Mouse (Mus musculus): ENCODE data around the gene Polr2b. TPM values are rescaled to one million over a fixed set of nuclear protein-coding genes. Genes with fewer than 3 reads are reported as not detected.

The Polr2b gene
- polyA plus RNA-seq, 1 experiment from 2014 or later = 86.8 TPM

DNA sequence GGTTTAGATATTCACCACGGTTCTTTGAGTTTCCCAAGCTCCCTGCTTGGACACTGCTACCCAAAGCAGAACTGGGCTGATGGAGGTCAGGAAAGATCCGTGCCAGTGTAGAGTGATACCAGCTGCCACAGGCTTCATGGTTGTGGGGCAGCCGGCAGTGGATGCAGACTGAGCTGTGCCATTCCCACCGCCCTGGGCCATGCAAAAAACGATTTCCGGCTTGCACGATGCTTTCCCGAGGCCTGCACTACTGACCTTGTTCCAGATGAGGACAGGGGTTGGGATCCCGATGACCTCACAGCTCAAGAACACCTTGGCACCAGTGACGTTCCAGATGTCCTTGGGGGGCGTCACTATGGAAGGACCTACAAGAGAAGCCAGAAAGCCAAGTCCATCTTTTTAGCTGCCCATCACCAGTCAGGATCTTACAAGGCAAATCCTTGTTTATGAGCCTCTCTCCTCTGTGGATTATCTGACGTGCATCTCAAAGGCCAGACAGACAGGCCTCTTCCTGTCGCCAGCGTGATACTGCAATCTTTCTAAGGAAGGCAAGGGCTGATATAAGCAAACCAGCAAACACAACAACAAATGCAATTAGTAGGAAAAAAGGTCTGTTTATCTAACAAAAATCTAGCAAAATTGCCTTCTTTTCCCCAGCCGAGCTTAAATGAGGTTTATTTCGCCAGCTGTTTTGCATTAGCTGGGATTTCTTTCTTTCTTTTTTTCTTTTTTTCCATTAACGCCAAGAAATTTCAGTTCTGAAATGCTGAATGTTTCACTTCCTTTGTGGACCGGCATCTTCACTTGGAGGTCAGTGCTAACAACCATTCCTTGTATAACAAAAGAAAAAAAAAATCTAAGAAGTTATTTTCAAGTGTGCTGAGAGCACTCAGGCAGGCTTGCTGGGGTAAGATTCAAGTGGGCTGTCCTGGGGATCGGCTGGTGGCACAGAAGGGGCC, 45.6 kb downstream of the Polr2b start:
- H3K9me3 ChIP-seq (replicated peaks; ENCODE audit: control insufficient read depth, low read length) = no peaks in the 10 kb centered on the region
- no peak overlapping the region for H3K4me2 ChIP-seq (ENCODE audit: low read length)
- H3K9ac ChIP-seq (ENCODE audit: low read length) = no peak overlapping the region
- no peak overlapping the region for H3K27ac ChIP-seq (ENCODE audit: low read depth, low read length)
- no peaks in the 10 kb centered on the region for H3K4me1 ChIP-seq (ENCODE audit: control insufficient read depth, insufficient read depth, low read length)
- 85% methylated on average over 19 of the region's 19 CpGs for WGBS
- peaks cover 3% of the 10 kb centered on the region; the same call in 1 of the 2 replicates for H3K36me3 ChIP-seq (ENCODE audit: control insufficient read depth, insufficient read depth, low read length)
- H3K27me3 ChIP-seq (replicated peaks; ENCODE audit: control insufficient read depth, insufficient read depth, low read length) = no peaks in the 10 kb centered on the region; the same call in 1 of the 2 replicates
- DNase-seq (ENCODE audit: low spot score) (no peak), ATAC-seq (no peak)
- no peak overlapping the region for H3K4me3 ChIP-seq (ENCODE audit: low read depth, low read length)

DNA sequence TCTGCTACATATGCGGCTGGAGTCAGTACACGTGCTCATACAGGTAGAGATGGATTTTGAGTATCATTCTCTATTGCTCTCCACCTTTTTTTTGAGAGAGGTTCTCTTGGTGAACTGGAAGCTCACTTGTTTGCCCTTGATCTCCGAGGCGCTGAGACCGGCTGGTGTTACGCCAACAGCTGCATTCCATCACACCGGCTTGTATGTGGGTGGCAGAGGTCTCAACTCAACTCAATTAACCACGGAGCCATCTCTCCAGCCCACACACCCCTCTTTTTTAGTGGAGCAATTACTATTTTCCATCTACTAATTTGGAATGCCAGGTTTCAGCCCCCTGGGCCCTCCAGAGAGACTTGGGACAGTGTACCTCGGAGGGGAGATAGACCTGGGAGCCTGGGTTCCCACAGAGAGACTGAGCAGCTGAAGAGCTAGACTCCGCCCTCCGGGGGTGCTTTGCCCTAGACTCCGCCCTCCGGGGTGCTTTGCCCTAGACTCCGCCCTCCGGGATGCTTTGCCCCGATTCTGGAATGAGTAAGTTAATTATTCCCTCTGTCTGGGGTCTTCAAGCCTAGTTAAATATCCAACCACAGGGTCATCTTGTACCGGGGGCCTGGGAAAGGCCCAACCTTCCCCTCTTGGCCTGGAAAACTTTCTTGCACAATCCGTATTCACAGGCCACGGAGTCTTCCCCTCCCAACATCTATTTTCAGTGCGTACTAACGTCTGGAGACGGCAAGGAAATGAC, 47.6 kb downstream of the Polr2b start:
- H3K4me1 ChIP-seq (ENCODE audit: control insufficient read depth, insufficient read depth, low read length) = no peaks in the 10 kb centered on the region
- H3K27me3 ChIP-seq (replicated peaks; ENCODE audit: control insufficient read depth, insufficient read depth, low read length) = no peaks in the 10 kb centered on the region; the same call in 1 of the 2 replicates
- H3K9me3 ChIP-seq (replicated peaks; ENCODE audit: control insufficient read depth, low read length) = no peaks in the 10 kb centered on the region
- 16% methylated on average over 22 of the region's 22 CpGs for WGBS
- peak overlapping the region; percentile 19 for H3K4me3 ChIP-seq (ENCODE audit: low read depth, low read length)
- DNase-seq (ENCODE audit: low spot score) = peak; percentile 51
- ATAC-seq = peak; percentile 70; the same call in 1 of the 2 replicates
- H3K9ac ChIP-seq (ENCODE audit: low read length) = peak overlapping the region; percentile 47
- H3K36me3 ChIP-seq (ENCODE audit: control insufficient read depth, insufficient read depth, low read length) = no peaks in the 10 kb centered on the region
- H3K27ac ChIP-seq (ENCODE audit: low read depth, low read length) = no peak overlapping the region
- peak overlapping the region; percentile 36 for H3K4me2 ChIP-seq (ENCODE audit: low read length)

DNA sequence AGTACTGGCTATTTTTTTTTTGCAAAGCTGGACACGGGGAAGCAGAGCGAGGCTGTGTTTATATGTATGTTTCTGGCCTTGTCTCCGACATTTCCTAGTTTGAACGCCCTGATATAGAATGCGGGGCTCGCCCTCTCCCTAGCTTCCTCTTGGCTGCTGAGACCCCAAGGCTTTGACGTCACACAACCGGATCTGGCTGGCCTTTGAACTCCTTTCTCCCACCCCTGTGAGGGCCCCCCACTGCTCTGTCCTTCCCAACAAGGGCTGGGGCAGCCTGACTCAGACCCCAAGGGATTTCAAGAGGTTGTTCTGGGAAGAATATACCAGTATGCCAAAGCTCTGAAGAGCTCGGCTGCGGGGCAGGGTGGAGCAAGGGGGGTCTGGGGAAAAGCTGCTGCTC, 48.4 kb downstream of the Polr2b start:
- Histone ChIP-seq H3K9ac (ENCODE audit: low read length) (peak overlapping the region; percentile 47; the same call in 1 of the 2 replicates), H3K9me3 (replicated peaks; ENCODE audit: control insufficient read depth, low read length) (no peaks in the 10 kb centered on the region), H3K4me3 (ENCODE audit: low read depth, low read length) (peak overlapping the region; percentile 19), H3K4me1 (ENCODE audit: control insufficient read depth, insufficient read depth, low read length) (no peaks in the 10 kb centered on the region), H3K27ac (ENCODE audit: low read depth, low read length) (no peak overlapping the region), H3K36me3 (ENCODE audit: control insufficient read depth, insufficient read depth, low read length) (no peaks in the 10 kb centered on the region), H3K4me2 (ENCODE audit: low read length) (peak overlapping the region; percentile 36), H3K27me3 (replicated peaks; ENCODE audit: control insufficient read depth, insufficient read depth, low read length) (no peaks in the 10 kb centered on the region; the same call in 1 of the 2 replicates)
- ATAC-seq (no peak), DNase-seq (ENCODE audit: low spot score) (peak; percentile 55)
- WGBS = 9% methylated on average over 10 of the region's 10 CpGs

DNA sequence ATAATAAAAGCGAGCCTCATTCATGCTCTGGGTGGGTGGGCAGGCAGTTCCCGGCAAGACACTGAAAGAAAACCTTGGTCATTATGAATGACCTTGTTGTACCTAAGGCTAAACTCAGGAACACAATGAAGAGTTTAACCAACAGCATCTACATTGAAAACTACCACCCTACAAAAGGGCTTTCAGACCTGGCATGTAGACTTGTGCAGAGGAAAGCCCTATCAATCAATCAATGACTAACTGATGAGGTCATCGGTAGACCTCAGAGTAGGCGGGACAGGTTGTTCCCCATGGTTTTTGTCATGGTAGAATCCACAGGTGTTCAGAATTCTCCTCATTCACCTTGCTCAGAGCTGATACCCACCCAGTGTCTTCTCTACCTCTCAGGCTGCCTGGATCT, 50.0 kb downstream of the Polr2b start:
- Histone ChIP-seq H3K4me3 (ENCODE audit: low read depth, low read length) (no peak overlapping the region), H3K27me3 (replicated peaks; ENCODE audit: control insufficient read depth, insufficient read depth, low read length) (no peaks in the 10 kb centered on the region; the same call in 1 of the 2 replicates), H3K4me1 (ENCODE audit: control insufficient read depth, insufficient read depth, low read length) (no peaks in the 10 kb centered on the region), H3K36me3 (ENCODE audit: control insufficient read depth, insufficient read depth, low read length) (no peaks in the 10 kb centered on the region), H3K9me3 (replicated peaks; ENCODE audit: control insufficient read depth, low read length) (no peaks in the 10 kb centered on the region), H3K27ac (ENCODE audit: low read depth, low read length) (no peak overlapping the region), H3K9ac (ENCODE audit: low read length) (no peak overlapping the region), H3K4me2 (ENCODE audit: low read length) (no peak overlapping the region)
- 81% methylated on average over 4 of the region's 4 CpGs for WGBS
- ATAC-seq (no peak), DNase-seq (ENCODE audit: low spot score) (no peak)

DNA sequence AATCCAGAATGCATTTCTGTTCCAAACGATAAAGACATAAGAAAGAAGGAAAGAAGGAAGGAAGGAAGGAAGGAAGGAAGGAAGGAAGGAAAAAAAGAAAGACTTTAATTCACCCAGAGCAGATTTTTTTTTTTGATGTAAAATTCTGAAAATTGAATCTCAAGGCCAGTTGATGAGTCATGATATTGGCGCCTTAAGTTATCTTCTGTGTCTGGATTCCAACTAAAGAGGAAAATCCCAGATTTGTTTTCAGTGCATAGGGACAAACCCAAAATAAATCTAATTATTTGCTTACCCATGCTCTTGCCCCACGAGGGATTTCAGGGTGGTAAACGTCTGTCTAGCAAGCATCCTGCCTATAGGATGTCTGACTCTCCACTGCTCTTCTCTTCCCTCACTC, 51.1 kb downstream of the Polr2b start:
- DNase-seq (ENCODE audit: low spot score) (no peak), ATAC-seq (no peak)
- Histone ChIP-seq H3K36me3 (ENCODE audit: control insufficient read depth, insufficient read depth, low read length) (no peaks in the 10 kb centered on the region), H3K4me2 (ENCODE audit: low read length) (no peak overlapping the region), H3K9ac (ENCODE audit: low read length) (no peak overlapping the region), H3K4me3 (ENCODE audit: low read depth, low read length) (no peak overlapping the region), H3K9me3 (replicated peaks; ENCODE audit: control insufficient read depth, low read length) (no peaks in the 10 kb centered on the region), H3K27ac (ENCODE audit: low read depth, low read length) (no peak overlapping the region), H3K27me3 (replicated peaks; ENCODE audit: control insufficient read depth, insufficient read depth, low read length) (no peaks in the 10 kb centered on the region), H3K4me1 (ENCODE audit: control insufficient read depth, insufficient read depth, low read length) (no peaks in the 10 kb centered on the region)
- WGBS = 79% methylated on average over 4 of the region's 4 CpGs

DNA sequence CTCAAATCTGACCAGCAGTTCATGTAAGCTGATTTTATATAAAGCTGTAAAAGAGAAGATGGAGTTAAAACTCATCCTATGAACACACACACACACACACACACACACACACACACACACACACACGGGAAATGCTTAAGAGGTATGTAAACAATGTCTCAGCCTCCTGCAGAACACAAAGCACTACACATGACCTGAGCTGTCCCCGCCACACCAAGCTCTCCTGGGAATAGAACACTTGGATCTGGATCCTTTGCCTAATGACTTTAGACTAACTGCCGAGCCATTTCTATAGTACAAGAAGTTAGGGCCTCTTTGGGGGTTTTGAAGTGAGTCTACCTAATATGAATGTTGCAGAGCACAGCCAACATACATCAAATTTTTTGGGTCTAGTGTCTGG, 52.2 kb downstream of the Polr2b start:
- no peak overlapping the region for H3K27ac ChIP-seq (ENCODE audit: low read depth, low read length)
- ATAC-seq (no peak), DNase-seq (ENCODE audit: low spot score) (no peak)
- H3K36me3 ChIP-seq (ENCODE audit: control insufficient read depth, insufficient read depth, low read length) = no peaks in the 10 kb centered on the region
- H3K9me3 ChIP-seq (replicated peaks; ENCODE audit: control insufficient read depth, low read length) = no peaks in the 10 kb centered on the region
- no peak overlapping the region for H3K9ac ChIP-seq (ENCODE audit: low read length)
- no peaks in the 10 kb centered on the region for H3K27me3 ChIP-seq (replicated peaks; ENCODE audit: control insufficient read depth, insufficient read depth, low read length)
- no peak overlapping the region for H3K4me2 ChIP-seq (ENCODE audit: low read length)
- H3K4me3 ChIP-seq (ENCODE audit: low read depth, low read length) = no peak overlapping the region
- 70% methylated on average over 3 of the region's 3 CpGs for WGBS
- H3K4me1 ChIP-seq (ENCODE audit: control insufficient read depth, insufficient read depth, low read length) = no peaks in the 10 kb centered on the region

DNA sequence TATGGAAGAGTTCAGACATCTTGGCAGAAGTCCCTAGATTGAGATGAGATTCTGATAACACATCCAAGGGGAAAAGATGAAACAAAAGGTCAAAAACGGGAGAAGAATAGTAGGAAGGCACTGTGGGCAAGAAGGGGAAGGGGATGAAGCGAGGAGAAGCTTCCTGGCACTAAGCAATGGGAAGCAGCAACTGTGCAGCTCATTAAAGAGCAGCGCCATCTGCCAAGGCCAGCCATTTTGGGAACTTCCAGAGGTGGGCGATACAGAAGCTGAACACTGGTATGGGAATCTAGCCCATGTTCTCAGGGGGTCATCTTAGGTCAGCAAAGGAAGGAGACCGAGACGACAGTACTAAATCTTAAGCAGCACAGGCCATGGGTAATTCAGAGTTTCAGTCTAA, 53.7 kb downstream of the Polr2b start:
- Histone ChIP-seq H3K36me3 (ENCODE audit: control insufficient read depth, insufficient read depth, low read length) (no peaks in the 10 kb centered on the region), H3K27me3 (replicated peaks; ENCODE audit: control insufficient read depth, insufficient read depth, low read length) (no peaks in the 10 kb centered on the region), H3K4me1 (ENCODE audit: control insufficient read depth, insufficient read depth, low read length) (no peaks in the 10 kb centered on the region), H3K9me3 (replicated peaks; ENCODE audit: control insufficient read depth, low read length) (no peaks in the 10 kb centered on the region), H3K9ac (ENCODE audit: low read length) (no peak overlapping the region), H3K27ac (ENCODE audit: low read depth, low read length) (no peak overlapping the region), H3K4me3 (ENCODE audit: low read depth, low read length) (no peak overlapping the region), H3K4me2 (ENCODE audit: low read length) (no peak overlapping the region)
- ATAC-seq (no peak), DNase-seq (ENCODE audit: low spot score) (no peak)
- WGBS = 82% methylated on average over 6 of the region's 6 CpGs

DNA sequence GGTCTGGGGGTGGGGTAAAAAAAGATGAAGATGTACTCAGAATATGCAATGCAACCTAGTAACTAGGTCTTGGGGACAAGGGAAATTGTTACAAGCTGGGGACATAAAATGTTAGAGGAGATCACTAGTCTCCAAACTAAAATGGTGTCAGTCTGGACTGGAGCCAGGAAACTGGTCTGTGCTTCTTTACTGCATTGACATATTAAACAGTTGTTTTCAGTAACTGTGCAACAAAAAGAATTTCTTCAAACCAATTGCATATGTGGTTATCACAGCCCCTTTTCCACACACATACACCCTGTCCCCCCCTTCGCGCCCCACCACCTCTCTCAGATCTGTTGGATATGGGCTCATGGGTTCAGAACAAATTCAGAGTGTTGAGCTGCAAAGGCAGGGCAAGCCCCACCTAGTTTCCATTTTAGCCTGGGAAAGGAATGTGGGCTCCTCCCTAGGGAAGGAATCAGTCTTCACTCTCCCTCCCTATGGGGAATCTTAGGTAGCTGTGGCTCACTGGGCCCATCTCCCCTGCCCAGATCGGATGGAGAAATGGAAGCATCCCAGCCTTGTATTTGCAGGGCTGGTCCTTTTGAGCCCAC, 54.6 kb downstream of the Polr2b start:
- Histone ChIP-seq H3K27ac (ENCODE audit: low read depth, low read length) (no peak overlapping the region), H3K36me3 (ENCODE audit: control insufficient read depth, insufficient read depth, low read length) (no peaks in the 10 kb centered on the region), H3K27me3 (replicated peaks; ENCODE audit: control insufficient read depth, insufficient read depth, low read length) (no peaks in the 10 kb centered on the region), H3K9ac (ENCODE audit: low read length) (no peak overlapping the region), H3K9me3 (replicated peaks; ENCODE audit: control insufficient read depth, low read length) (no peaks in the 10 kb centered on the region), H3K4me2 (ENCODE audit: low read length) (no peak overlapping the region), H3K4me1 (ENCODE audit: control insufficient read depth, insufficient read depth, low read length) (no peaks in the 10 kb centered on the region), H3K4me3 (ENCODE audit: low read depth, low read length) (no peak overlapping the region)
- 91% methylated on average over 3 of the region's 3 CpGs for WGBS
- no peak for ATAC-seq
- DNase-seq (ENCODE audit: low spot score) = no peak

Data from forebrain, embryonic 14.5 days (tissue).